Mouse (Mus musculus) lung, postnatal 25 days (tissue): ENCODE data around the gene Pik3r5.

Experiments used
- DNase-seq: peaks from one replicate; pipeline ENCODE4 v3.0.0; 2022; ENCODE audit warnings: low spot score

Pik3r5 gene

DNA sequence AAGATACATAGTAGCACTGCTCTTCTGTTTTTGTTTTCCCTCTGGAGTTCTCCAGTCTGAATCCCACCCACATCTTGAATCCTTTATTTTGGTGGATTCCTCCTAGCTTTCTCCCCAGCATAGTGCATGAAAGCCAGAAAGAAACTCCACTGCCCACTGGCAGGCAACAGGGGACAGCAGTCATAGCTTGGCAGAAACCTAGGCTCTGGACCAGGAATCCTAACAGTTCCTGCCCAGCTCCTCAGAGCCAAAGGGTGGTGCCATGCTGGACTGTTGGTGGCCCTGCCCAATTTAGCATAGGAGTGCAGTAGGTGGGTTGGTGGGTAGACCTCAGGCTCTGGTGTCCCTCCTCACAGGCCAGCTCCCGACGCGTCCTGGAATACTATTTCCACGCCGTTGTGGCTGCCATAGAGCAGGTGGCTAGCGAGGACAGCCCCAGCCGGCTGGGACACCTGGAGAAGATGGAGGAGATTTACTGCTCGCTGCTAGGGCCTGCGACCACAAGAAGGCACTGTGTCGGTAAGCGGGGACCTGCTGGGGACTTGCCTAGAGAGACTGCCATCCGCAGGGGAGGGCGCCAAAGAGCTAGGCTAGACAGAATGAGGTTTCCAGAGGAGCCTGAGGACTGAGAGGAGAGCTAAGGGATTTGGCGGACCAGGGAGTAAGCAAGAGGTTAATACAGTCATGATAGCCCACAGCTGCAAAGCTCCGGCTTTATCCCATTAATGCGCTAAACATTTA lies 99.3 kb downstream of the Pik3r5 start:
- peak; percentile 52 for DNase-seq

DNA sequence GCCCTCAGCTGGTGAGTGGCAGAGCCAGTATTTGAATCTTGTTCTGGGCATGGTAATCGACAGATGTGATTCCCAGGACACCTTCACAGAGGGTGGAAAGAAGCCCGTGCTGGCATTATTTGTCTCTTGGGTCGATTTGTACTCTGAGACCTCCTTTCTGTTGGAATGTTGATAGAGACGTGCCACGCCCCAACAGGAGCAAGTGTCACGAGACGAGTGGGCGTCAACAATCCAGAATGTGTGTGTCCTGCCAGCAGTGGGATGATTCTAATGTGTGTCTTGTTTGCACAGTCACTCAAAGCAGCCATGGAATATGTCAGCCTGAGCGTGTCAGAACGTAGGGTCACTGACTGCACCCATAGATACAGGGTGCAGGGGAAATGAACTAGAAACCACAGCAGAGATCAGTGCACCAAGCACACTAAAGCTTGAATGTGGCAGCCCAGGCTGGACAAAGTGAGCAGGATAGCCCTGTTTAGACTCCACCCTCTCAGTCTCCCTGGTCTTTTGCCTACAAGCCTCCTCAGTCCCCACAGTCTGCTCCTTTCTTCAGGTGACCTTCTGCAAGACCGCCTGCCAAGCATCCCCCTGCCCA lies 100.1 kb downstream of the Pik3r5 start:
- DNase-seq: no peak

DNA sequence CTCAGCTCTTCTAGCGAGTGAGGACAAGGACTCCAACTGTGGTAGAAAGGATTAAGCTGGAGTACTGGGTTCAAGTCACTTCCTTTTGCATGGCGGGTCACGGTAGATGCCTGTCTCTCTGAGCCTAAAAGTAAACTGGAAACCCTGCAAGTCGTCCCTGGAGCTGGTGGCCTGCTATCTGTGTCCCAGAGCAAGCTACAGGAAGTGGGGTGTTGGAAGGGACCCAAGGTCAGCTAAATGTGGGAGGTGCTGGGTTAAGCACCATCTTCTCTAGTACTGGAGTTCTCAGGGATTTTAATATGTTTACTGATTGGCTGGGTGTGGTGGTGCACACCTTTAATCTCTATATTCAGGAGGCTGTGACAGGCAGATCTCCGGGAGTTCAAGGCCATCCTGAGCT lies 100.9 kb downstream of the Pik3r5 start:
- DNase-seq: no peak

DNA sequence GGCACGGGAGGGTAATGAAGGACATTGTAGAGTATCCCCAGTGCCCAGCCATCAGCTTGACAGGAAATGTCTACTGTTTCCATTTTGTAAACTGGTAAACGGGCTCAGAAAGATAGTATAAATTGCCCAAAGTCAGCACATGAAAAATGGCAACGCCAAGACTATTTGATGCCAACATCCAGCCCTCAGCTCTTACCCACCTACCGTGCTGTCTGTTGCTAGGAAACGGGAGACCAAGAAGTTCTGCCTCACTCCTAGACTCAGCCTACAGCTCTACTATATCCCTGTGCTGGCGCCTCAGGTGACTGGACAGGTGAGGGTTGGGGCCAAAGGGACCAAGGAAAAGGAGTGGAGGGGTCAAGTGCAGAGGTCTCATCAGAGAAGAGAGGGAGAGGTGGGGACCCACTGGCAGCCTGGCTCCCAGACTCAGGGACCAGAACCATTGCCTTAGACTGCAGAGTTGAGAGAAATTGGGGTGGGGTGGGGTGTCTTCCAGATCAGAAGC lies 102.1 kb downstream of the Pik3r5 start:
- DNase-seq: no peak

DNA sequence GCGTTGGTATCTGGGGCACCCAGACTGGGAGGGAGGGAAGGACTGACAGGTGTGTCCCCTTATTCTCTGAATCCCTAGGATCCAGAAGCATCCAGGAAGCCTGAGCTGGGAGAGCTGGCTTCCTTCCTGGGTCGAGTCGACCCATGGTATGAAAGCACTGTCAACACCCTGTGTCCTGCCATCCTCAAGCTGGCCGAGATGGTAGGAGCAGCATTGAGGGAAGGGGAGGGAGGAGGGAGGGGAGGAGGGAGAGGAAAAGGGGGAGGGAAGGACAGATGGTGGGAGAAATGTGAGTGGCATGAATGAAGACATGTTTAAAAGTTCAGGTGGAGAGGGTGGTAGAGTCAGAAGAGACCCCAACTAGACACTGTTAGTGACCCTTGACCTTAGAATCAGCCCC lies 104.1 kb downstream of the Pik3r5 start:
- no peak for DNase-seq

DNA sequence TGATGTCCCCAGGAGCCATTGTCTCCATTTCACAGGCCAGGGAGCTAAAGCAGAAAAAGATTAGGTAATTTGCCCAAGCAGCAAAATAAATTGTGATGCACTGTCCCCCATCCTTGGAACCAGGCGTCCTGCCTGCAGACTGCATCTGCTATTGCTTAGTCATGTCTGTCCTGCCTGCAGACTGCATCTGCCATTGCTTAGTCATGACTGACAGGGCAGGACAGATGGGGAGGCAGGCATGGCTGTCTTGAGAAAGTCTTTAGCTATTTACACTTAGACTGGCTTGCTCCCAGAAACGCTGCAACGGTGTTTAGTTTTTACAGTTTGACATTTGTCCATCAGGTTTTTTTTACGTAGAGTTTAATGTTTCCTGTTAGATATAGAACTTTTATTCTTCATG lies 104.5 kb downstream of the Pik3r5 start:
- no peak for DNase-seq

DNA sequence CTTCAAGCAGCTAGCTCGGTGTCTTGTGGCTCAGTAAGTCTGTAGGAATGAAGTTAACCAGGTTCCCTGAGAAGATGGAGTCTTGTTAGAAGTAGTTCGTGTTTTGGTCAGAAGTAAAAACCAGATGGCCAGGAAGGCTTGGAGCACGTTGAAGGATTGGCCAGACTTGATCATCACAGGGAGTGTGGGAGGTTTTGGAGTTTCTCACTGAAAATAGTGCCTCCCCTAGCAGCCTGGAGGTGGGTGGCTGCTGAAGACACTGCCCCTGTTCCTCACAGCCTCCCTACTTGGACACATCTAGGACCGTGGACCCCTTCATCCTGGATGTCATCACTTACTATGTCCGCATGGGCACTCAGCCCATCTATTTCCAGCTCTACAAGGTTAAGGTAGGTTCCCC lies 107.7 kb downstream of the Pik3r5 start:
- DNase-seq: no peak

DNA sequence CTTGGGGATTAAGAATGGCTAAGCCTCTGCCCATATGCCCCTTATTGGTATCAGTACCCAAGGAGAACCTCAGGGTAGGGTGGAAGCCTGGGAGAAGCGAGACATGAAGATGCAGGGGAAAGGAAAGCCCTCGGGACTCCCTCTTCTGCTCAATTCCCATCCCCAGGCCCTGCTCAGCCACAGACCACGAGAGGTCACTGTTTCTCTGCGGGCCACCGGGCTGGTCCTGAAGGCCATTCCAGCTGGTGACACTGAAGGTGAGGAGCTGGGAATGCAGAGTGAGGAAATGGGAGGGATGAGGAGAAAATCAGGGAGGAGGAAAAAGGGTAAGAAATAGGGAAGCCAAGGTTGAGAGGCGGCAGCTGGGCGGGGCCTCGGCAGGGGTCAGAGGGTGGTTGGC lies 112.6 kb downstream of the Pik3r5 start:
- no peak for DNase-seq

DNA sequence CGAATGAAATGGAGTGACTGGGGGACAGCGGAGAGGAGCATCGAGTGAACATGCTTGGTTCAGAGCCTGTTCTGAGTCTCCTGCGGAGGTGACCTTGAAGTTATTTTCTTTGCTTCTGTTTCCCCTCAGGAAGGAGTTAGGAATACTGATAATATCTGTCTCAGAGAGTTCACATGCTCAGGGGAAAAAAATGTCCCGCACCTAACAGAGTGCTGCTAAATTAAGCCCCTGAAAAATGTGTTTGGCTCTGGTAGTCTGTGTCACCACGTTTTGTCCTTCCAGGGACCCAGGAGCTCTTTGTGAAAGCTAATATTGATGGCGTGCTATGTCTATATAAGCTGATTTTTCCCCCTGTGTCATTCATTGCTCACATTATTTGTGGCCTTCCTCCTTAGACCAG lies 113.3 kb downstream of the Pik3r5 start:
- DNase-seq: no peak

DNA sequence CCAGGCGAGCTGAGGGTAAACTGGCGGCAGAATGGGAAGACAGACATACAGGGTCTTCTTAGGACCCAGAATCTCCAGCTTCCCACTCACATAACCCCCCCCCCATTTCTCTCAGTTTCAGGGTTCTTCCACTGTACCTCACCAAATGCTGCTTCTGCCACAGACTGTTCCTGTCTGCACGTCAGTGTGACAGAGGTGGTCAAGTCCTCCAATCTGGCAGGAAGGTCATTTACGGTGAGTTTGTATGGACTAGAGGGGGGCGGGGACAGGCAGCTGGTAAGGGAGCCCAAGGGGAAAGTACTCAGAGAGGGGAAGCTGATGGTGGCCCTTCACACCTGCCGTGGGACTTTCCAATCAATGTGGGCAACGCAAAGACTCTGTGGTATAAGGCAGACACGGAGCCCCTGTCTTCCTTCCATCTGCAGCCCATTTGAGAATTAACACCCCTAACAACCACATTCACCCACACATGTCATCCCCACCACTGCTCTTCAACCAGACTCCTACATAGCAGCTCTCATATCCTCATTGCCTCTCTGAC lies 113.8 kb downstream of the Pik3r5 start:
- DNase-seq: no peak
